Mouse (Mus musculus) neural tube, embryonic 11.5 days (tissue): ENCODE results near the gene Arap1. TPM values are rescaled to one million over a fixed set of nuclear protein-coding genes. Genes with fewer than 3 reads are reported as not detected.
A peak's percentile ranks its signal among the peaks of the same experiment; 100 is the strongest.

Experiments
- ATAC-seq: fragments of 200-750 bp; cut with Nextera tagmentation; 2 replicates; pipeline ENCODE4 v1.8.0; 2017; ENCODE audit warnings: moderate number of reproducible peaks, mild to moderate bottlenecking, moderate TSS enrichment, moderate library complexity; ENCODE audit not compliant: insufficient read depth, low FRiP score, low TSS enrichment
- DNase-seq: peaks from one replicate; pipeline ENCODE4 v3.0.0-alpha.2; 2015; ENCODE audit warnings: low spot score
- H3K27ac ChIP-seq: fragments of 300-500 bp; sonication (generic); 2 replicates; pipeline ENCODE4 v1.5.1; 2014; ENCODE audit warnings: low read depth, mild to moderate bottlenecking, low read length
- H3K27me3 ChIP-seq: fragments of 300-500 bp; sonication (generic); 2 replicates; pipeline ENCODE4 v1.6.1; 2014; ENCODE audit warnings: mild to moderate bottlenecking, low read length, mixed read lengths; ENCODE audit not compliant: control insufficient read depth, insufficient read depth
- H3K36me3 ChIP-seq: fragments of 300-500 bp; sonication (generic); 2 replicates; pipeline ENCODE4 v1.6.1; 2014; ENCODE audit warnings: mild to moderate bottlenecking, low read length, moderate library complexity, mixed read lengths; ENCODE audit not compliant: control insufficient read depth, insufficient read depth
- H3K4me1 ChIP-seq: fragments of 300-500 bp; sonication (generic); 2 replicates; pipeline ENCODE4 v1.6.1; 2014; ENCODE audit warnings: low read length, mixed read lengths; ENCODE audit not compliant: control insufficient read depth, insufficient read depth
- H3K4me2 ChIP-seq: fragments of 300-500 bp; sonication (generic); 2 replicates; pipeline ENCODE4 v1.6.1; 2014; ENCODE audit warnings: low read depth, mild to moderate bottlenecking, moderate library complexity
- H3K4me3 ChIP-seq: fragments of 300-500 bp; sonication (generic); 2 replicates; pipeline ENCODE4 v1.5.1; 2014; ENCODE audit warnings: low read depth, low read length
- H3K9ac ChIP-seq: fragments of 300-500 bp; sonication (generic); 2 replicates; pipeline ENCODE4 v1.6.1; 2014; ENCODE audit warnings: mild to moderate bottlenecking, low read length
- H3K9me3 ChIP-seq: fragments of 300-500 bp; sonication (generic); 2 replicates; pipeline ENCODE4 v1.6.1; 2016; ENCODE audit warnings: low read length; ENCODE audit not compliant: control insufficient read depth
- WGBS: fragments of 180-500 bp; shearing (Covaris S2); extraction: QIAGEN DNeasy Blood & Tissue Kit; methylation state at CpG from one replicate; pipeline ENCODE4 v1.1.7; 2014; 5-methylcytosine and 5-hydroxymethylcytosine counted together
- polyA plus RNA-seq: library from polyadenylated mRNA; unstranded; fragments of >200 nt; fragmentation: Nextera tagmentation; extraction: Ambion mirVana; gene quantifications from 2 replicates; pipeline ENCODE4 v1.2.1, GENCODE M21; 2014

Arap1 gene
- polyA plus RNA-seq, 1 experiment from 2014 or later: 11.2 TPM

DNA sequence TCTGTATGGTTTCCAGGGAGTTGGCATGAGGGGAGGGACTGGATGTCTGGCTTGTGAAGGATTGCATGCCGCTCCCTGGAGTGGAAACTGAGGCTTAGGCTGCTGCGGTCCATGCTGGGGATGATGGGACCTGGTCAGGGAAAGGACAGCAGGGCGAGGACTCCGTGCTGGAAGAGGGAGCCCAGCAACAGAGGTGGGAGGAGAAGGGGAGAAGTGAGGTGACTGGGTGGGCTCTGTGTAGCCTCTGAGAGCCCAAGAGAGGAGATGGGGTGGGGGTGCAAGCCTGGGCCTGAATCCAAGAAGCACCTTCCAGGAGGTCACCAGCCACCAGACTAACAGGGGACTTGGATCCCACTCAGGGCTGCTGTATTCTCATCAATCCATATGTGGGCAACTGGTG, 108.5 kb downstream of the Arap1 start:
- ATAC-seq: no peak
- Histone ChIP-seq H3K4me3 (no peak overlapping the region), H3K4me1 (no peaks in the 10 kb centered on the region), H3K9ac (no peak overlapping the region), H3K27ac (0 out of 2 replicates have a peak overlapping the region, but pooled peaks have one; percentile 34), H3K4me2 (no peak overlapping the region), H3K9me3 (no peaks in the 10 kb centered on the region), H3K27me3 (peaks cover 13% of the 10 kb centered on the region), H3K36me3 (no peaks in the 10 kb centered on the region)
- 74% methylated on average over 4 of the region's 4 CpGs for WGBS
- no peak for DNase-seq

DNA sequence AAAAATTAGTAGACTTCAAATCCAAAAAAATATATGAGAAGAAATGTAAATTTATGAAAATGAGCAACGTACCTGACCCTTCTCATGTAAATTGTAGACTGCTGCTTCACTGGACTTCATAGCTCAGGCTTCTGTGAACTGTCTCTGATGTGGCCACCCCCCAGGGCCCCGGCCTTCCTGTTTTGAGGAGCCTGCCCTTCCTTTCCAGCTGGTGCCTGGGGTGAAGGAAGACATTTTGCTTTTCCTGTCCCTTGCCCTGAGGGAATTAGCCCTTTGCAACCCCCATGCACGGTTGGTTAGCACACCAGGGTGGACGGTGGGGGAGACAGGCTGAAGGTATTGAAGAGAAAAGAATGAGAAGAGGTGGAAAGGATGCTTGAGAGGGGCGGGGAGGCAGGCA, 108.9 kb downstream of the Arap1 start:
- Histone ChIP-seq H3K4me2 (no peak overlapping the region), H3K4me1 (no peaks in the 10 kb centered on the region)
- 40% methylated on average over 5 of the region's 5 CpGs for WGBS

DNA sequence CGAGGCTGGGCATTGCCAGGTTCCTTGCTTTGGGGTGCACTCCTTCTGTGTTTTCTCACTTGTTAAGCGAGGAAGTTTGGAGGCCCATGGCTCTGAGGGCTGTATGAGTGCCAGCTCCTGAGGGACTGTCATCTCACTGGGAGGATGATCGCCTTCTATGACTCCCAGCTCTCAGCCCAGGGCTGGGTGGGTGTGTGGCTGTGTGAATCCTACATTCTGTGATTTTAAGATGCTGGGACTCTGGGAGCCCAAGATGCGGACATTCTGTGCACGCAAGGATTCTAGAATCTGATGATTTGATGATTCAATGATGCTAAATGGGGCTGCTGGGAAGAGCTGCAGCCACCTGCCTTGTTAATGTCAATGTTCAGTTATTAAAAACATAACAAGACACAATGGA, 109.4 kb downstream of the Arap1 start:
- Histone ChIP-seq H3K9me3 (no peaks in the 10 kb centered on the region), H3K4me3 (no peak overlapping the region), H3K4me2 (no peak overlapping the region), H3K36me3 (no peaks in the 10 kb centered on the region), H3K27me3 (peaks cover 7% of the 10 kb centered on the region; the same call in 1 of the 2 replicates), H3K4me1 (no peaks in the 10 kb centered on the region), H3K9ac (no peak overlapping the region), H3K27ac (no peak overlapping the region)
- DNase-seq (no peak), ATAC-seq (no peak)
- 75% methylated on average over 5 of the region's 5 CpGs for WGBS

More for the DNA sequence above, 108.9 kb downstream of the Arap1 start:
- Histone ChIP-seq H3K9ac (no peak overlapping the region), H3K4me3 (no peak overlapping the region), H3K27me3 (peaks cover 10% of the 10 kb centered on the region), H3K9me3 (no peaks in the 10 kb centered on the region), H3K36me3 (no peaks in the 10 kb centered on the region), H3K27ac (no peak overlapping the region)
- DNase-seq: no peak
- no peak for ATAC-seq

DNA sequence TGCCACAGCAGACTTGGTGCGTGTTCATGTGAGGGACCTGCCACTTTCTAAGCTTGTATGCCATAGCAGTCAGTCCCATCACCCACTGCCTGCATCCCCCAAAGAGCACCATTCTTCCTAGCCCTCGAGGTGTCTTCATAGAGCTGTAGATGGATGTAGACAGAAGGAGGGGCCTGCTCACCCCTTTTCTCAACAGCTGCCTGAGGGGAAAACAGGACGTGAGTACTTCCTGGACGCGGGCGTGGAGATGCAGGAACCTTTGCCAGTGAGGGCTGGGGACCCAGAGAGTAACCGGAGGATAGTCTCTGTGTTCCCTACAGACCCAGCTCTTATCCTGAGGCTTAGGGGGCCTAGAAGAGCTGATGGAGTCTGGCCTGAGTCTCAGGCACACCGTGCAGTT, 109.9 kb downstream of the Arap1 start:
- 0 out of 2 replicates have a peak, but pooled peaks cover 4% of the 10 kb centered on the region for H3K27me3 ChIP-seq
- H3K4me1 ChIP-seq: no peaks in the 10 kb centered on the region
- 78% methylated on average over 8 of the region's 8 CpGs for WGBS
- no peak overlapping the region for H3K4me3 ChIP-seq
- DNase-seq: no peak
- H3K9ac ChIP-seq: no peak overlapping the region
- H3K36me3 ChIP-seq: no peaks in the 10 kb centered on the region
- no peaks in the 10 kb centered on the region for H3K9me3 ChIP-seq
- H3K4me2 ChIP-seq: no peak overlapping the region
- no peak for ATAC-seq
- H3K27ac ChIP-seq: no peak overlapping the region

DNA sequence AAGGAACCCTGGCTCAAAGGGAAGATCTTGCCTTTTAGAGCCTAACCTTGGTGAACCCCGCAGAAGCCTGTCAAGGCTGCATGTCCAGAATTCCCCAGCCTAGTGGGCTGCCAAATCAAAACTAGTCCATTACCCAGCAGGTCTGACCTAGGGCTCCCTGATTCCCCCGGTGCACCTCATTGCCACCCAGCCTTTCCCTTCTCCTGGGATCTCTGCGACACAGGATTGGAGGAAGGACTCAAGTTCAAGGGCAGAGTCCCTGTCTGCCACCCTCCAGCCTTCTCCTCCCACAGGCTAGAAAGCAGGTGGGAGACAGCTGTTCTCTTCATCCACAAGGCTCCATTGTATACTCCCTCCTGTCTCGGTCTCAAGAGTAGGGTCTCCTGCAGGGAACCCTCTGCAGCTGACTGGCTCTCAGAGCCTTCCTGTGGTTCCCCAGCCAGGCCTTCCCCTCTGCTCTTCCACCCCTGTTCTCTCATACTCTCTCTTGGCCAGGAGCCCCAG, 110.5 kb downstream of the Arap1 start:
- ATAC-seq: no peak

DNA sequence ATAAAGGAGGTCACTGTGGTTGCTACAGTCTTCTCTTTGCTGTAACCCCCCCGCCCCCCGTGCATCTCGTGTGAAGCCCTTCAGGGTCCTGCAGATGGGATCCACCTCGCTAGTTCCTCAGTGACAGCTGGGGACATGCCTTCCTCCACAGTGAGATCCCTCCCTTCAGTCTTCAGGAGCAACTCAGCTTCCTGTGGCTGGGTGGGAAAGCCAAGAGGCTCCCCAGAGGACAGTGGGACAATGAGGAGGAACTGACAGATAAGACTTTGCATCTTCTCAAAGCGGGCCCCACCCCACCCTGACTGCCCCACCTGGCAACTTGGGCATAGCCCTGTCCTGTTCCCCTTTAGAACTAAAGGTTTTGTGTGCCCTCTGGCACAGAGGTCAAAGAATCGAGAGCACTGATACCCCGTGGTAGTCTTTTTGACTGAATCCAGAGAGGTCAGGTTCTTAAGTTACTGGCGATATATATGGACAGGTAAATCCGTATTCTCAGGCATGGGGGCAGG, 111.5 kb downstream of the Arap1 start:
- H3K27ac ChIP-seq: no peak overlapping the region
- H3K27me3 ChIP-seq: no peaks in the 10 kb centered on the region
- H3K4me3 ChIP-seq: no peak overlapping the region
- ATAC-seq: no peak
- no peaks in the 10 kb centered on the region for H3K4me1 ChIP-seq
- no peak overlapping the region for H3K4me2 ChIP-seq
- 79% methylated on average over 9 of the region's 9 CpGs for WGBS
- no peaks in the 10 kb centered on the region for H3K36me3 ChIP-seq
- no peak for DNase-seq
- no peaks in the 10 kb centered on the region for H3K9me3 ChIP-seq
- no peak overlapping the region for H3K9ac ChIP-seq

More for the DNA sequence above, 110.5 kb downstream of the Arap1 start:
- Histone ChIP-seq H3K27ac (no peak overlapping the region), H3K4me1 (no peaks in the 10 kb centered on the region), H3K4me2 (no peak overlapping the region), H3K36me3 (no peaks in the 10 kb centered on the region), H3K9ac (no peak overlapping the region), H3K4me3 (no peak overlapping the region), H3K27me3 (no peaks in the 10 kb centered on the region), H3K9me3 (no peaks in the 10 kb centered on the region)
- WGBS: 73% methylated on average over 4 of the region's 4 CpGs
- no peak for DNase-seq

DNA sequence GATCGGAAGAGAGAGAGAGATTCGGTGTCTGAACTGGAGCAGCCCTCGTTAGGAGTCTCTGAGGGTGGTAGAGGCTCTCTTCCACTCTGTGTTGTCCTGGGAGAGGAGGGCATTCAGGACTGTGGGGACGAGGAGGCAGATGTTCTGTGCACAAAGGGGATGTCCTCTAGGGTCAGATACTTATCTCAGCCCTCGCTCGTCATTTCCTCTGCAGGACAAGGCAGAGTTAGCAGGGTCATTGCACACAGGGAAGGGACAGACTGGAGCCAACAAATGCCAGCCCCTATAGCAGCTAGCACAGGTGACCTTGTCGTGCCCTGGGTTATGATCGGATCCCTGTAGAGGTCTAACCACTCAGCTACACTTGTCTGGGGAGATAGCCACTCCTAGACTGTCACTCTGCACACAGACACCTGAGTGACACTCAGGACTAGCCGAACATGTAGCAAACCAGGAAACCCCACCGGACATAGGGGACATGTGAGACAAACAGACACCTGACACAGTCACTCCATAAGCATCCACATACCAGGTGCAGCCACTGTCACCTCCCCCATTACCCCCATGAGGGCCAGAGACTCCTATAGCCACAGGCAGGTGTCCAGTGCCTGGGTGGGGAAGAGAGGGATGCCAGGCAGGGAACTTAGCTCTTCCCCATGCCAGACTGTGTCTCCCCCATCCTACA, 112.2 kb downstream of the Arap1 start:
- no peak for ATAC-seq
- no peak for DNase-seq
- Histone ChIP-seq H3K27ac (no peak overlapping the region), H3K4me3 (no peak overlapping the region), H3K27me3 (no peaks in the 10 kb centered on the region), H3K4me1 (no peaks in the 10 kb centered on the region), H3K9me3 (no peaks in the 10 kb centered on the region), H3K4me2 (no peak overlapping the region), H3K9ac (no peak overlapping the region), H3K36me3 (no peaks in the 10 kb centered on the region)
- 61% methylated on average over 10 of the region's 10 CpGs for WGBS

DNA sequence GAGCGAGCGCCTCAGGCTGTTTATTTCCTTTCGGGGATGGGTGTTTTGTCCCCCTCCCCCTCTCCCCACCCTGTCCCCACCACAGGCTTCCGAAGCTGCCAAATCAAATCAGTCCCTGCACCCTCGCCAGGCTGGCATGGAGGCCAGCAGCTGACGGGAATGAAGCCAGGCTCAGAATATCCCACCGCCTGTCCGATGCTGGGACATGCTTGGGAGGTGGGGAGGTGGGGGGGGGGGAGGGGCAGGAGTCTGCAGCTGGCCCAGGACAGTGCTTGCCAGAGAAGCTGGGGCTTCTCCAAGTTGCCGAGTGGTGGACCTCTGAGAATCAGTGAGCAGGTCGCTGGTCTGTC, 112.7 kb downstream of the Arap1 start:
- no peak overlapping the region for H3K4me3 ChIP-seq
- no peak overlapping the region for H3K27ac ChIP-seq
- 62% methylated on average over 10 of the region's 10 CpGs for WGBS
- H3K9ac ChIP-seq: no peak overlapping the region
- H3K4me2 ChIP-seq: no peak overlapping the region
- no peaks in the 10 kb centered on the region for H3K4me1 ChIP-seq
- no peak for ATAC-seq
- no peaks in the 10 kb centered on the region for H3K9me3 ChIP-seq
- no peaks in the 10 kb centered on the region for H3K27me3 ChIP-seq
- no peak for DNase-seq
- no peaks in the 10 kb centered on the region for H3K36me3 ChIP-seq

DNA sequence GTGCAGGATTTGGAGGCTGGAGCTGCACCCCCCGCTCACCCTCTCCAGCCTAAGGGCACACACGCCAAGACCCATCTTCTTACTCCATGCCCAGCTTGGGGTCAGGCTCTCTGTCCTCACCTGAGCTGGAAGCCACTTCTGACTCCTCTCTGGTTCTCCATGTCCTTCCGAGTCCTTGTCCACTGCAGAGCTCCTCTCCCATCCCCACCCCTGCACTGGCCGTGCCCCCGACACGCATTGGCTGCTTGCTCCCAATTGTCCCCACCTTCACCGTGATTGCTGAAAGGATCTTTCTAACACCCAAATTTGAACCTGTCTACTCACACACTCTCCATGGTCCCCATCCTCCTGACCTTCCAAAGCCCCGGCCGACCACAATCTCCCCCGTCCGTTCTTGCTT, 113.7 kb downstream of the Arap1 start:
- H3K9ac ChIP-seq: no peak overlapping the region
- H3K9me3 ChIP-seq: no peaks in the 10 kb centered on the region
- WGBS: 88% methylated on average over 11 of the region's 11 CpGs
- no peaks in the 10 kb centered on the region for H3K36me3 ChIP-seq
- H3K4me3 ChIP-seq: no peak overlapping the region
- H3K27me3 ChIP-seq: no peaks in the 10 kb centered on the region
- H3K27ac ChIP-seq: no peak overlapping the region
- H3K4me2 ChIP-seq: no peak overlapping the region
- DNase-seq (no peak), ATAC-seq (no peak)
- no peaks in the 10 kb centered on the region for H3K4me1 ChIP-seq
